Mouse (Mus musculus): ENCODE data around the gene Krtap13.
"Not testable (repeated sequence)": the region's sequence is repeated elsewhere in the genome, so short reads cannot be mapped to it uniquely, and the experiment has no call there.

Krtap13 gene

DNA sequence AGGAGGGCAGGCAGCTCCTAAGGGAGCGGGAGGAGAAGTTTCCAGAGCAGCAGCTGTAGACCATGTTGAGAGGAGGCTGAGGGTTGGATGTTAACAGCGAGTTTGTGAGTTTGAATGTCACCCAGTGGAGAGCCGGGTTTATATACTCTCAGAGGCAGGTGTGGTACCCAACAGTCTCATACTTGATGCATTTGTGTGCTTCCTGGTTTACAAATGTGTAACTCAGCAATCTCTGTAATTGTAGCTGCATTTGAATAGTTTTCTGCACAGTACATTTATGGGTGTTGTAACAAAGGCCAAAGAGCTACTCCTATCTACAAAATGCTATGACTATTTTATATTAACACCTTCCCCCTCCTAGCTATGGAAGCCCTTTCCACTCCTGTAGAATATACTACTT is at the start of gene Krtap13:
TSS of gene Krtap13 (minus strand) at position 101 of the 400 bp plus-strand sequence.
- DNase-seq (ENCODE audit: low spot score in 2 of 2), result not testable (repeated sequence)

DNA sequence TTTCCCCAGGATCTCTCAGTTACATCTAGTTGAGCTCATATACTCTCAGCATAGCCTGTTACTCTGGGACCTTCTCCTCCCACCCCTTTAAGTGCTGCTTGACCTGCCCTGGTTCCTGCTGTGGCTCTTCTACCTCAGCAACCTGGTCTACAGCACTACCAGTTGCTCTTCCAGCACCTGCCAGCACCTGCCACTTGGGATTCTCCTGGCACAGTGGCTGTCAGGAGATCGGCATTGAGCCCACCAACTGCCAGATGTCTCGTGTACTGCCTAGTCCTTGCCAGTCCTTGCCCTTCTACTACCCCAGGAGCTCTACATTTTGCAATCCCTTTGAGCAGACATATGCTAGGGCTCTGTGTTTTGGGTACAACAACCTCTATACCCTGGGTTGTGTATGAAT is 35.4 kb upstream of the Krtap13 start:
- DNase-seq (ENCODE audit: low spot score in 2 of 2), result no peak

DNA sequence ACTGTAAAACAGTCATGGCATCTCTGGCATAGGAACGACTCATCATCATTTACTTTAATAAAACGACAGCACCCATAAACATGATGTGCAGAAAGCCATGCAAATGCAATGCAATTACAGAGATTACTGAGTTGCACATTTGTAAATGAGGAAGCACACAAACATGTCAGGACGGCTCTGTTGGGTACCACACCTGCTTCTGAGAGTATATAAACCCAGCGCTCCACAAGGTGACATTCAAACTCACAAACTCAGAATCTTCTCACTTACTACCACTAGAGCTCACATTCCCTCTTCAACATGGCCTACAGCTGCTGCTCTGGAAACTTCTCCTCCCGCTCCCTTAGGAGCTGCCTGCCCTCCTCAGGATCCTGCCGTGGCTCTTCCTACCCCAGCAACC is 26.2 kb upstream of the Krtap13 start, which contains the start of gene Gm5965:
TSS of gene Gm5965 (plus strand) at position 301 of the 400 bp plus-strand sequence.
- no peak for DNase-seq (ENCODE audit: low spot score in 2 of 2)

DNA sequence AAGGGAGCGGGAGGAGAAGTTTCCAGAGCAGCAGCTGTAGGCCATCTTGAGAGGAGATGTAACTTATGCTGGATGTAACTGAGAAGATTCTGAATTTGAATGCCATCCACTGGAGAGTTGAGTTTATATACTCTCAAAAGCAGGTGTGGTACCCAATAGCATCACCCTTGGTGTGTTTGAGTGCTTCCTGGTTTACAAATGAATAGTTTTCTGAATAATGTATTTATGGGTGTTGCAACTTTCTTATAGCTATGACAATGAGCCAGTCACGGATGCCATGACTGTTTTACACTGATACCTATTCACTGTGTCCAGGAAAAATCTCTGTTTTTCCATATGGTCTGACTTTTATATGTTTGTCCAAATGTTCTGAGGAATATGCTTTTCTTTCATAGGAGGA is 22.7 kb upstream of the Krtap13 start, which contains the start of gene 2310057N15Rik:
TSS of gene 2310057N15Rik (minus strand) at position 101 of the 400 bp plus-strand sequence.
- no peak for DNase-seq (ENCODE audit: low spot score in 2 of 2)

DNA sequence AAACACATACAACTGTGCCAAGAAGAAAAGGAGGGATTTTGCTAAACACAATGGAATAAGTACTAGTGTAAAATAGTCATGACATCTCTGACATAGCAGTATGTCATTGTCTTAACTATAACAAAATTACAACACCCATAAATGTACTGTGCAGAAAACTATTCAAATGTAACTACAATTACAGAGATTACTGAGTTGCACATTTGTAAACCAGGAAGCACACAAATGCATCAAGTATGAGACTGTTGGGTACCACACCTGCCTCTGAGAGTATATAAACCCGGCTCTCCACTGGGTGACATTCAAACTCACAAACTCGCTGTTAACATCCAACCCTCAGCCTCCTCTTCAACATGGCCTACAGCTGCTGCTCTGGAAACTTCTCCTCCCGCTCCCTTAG is 7.1 kb upstream of the Krtap13 start, which contains the start of gene 2310034C09Rik:
TSS of gene 2310034C09Rik (plus strand) at position 301 of the 400 bp plus-strand sequence.
- DNase-seq (ENCODE audit: low spot score in 2 of 2), result not testable (repeated sequence)

DNA sequence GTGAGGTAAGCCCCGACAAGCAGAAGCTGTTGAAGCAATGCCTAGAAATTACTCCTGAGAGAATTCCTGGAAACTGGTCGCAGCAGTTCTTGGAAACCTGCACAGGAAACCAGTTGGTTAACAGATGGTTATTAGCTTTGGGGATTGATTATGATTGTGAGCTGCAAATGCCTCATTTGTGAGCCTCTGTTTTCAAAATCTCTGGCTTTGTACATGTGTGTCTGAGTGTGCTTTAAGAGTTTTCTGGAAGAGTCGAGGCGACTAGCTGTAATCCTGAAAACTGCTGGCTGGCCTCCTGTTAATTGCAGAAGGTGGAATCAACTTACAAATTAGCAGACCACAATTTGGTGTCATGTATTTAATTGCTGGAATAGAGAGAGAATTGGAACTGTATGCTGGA is 3.5 kb downstream of the Krtap13 start:
- DNase-seq (ENCODE audit: low spot score in 2 of 2), result no peak

DNA sequence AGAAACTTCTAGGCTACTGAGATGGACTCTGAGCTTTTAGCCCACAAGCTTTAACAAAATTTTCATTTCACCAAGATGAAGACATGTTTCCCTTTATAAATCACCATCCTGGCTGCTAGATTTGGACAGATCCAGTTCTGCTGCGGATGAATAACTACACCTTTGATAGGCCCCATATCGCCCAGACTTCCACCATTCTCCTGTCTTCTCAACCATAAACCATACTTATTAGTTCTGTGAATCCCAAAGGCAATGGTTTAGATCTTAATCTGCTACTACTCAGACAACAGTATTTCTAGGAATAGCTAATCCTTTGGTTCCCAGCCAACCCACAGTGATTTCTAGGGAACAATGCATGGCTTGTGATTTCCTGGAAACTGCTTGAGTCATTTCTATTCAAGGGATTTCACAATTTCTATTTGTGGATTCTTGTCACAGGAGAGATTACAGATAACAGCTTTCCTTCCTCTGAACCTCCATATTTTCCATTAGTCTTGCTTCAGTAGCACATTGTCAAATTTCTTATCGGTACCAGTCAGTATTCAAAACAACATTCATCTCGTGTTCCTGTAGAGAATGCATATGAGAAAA is 6.6 kb downstream of the Krtap13 start:
- DNase-seq (ENCODE audit: low spot score in 2 of 2), result no peak

DNA sequence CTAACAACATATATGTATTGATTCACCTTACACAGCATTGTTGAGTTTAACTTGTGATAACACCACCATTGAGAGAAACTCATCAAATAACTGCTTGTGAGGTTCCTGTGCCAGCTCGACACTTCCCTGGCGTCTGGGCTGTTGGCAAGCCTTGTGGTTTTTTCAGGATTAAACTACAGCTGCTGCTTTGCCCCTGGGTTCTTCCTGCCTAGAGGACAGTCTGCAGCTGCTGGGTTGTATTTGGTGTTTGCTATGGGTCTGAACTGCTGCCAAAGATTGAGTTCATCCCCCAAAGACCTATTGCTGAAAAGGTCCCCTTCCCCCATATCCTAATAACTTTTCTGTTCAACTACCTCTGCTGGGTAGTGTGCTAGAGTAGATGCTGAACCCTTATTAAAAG is 16.0 kb downstream of the Krtap13 start:
- no peak for DNase-seq (ENCODE audit: low spot score in 2 of 2)

DNA sequence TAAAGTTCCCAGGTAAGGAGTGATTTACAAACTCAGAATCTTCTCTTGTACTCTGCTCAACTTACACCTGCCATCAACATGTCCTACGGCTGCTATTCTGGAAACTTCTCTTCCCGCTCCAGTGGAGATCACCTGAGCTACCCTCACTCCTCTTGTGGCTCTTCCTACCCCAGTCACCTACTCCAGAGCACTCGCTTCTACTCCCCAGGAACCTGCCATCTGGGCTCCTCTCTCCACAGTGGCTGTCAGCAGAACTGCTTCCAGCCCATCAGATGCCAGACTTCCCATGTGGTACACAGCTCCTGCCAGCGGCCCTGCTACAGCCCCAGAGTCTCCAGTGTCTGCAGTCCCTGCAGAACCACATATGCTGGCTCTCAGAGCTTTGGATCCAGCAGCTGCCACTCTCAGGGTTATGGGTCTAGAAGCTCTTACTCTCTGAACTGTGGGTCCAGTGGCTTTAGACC is 22.6 kb downstream of the Krtap13 start, which contains the start of gene Krtap13-1:
TSS of gene Krtap13-1 (plus strand) at position 51 of the 464 bp plus-strand sequence.
- DNase-seq (ENCODE audit: low spot score in 2 of 2), result no peak

DNA sequence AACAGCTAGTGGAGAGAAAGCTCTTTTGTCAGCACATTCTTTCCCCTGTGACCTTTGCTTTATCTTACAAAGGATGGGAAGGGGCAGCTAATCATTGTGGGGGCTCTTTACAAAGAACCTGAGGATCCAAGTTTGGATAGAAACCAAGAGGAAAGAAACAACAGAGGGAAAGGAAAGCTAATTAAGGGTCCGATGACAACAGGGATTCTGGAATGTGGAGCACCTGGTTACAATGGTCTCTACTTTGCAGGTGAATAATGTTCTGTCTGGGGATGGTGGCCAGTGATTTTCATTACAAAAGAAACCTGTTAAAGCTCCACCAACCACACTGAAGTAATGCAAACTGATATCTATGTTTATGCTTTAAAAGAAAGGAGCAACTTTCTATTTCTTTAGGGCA is 31.4 kb downstream of the Krtap13 start:
- DNase-seq (ENCODE audit: low spot score in 2 of 2), result no peak

DNA sequence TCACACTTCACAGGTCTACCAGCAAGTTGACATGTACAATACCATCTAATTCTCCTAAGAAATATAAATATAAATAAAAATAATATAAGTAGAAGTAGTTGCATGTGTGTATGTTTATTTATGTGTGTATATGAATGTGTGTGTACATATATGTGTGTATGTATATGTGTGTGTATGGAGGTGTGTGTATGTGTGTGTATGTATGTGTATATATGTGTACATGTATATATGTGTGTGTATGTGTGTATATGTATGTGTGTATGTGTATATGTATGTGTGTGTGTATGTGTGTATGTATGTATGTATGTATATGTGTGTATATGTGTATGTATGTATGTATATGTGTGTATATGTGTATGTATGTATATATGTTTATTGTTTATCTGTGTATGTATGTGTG is 34.9 kb downstream of the Krtap13 start:
- DNase-seq (ENCODE audit: low spot score in 2 of 2), result no peak

DNA sequence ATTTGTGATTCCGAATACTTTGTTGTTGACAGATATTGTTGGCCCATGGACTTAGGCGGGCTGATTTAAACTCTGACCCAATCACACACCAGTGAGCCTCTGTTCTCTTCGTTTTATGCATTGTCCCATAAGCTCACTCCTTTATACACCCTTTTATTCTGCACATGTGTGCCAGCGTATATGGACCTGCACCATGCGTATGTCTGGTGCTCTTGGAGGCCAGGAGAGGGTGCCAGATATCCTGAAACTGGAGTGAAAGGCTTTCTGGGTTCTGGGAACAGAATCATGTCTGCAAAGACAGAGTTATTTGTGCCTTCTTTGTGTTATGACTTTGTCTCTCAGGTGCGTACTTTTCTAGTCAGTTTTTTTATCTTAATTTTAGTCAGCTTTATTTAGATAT is 40.2 kb downstream of the Krtap13 start:
- no peak for DNase-seq (ENCODE audit: low spot score in 2 of 2)

DNA sequence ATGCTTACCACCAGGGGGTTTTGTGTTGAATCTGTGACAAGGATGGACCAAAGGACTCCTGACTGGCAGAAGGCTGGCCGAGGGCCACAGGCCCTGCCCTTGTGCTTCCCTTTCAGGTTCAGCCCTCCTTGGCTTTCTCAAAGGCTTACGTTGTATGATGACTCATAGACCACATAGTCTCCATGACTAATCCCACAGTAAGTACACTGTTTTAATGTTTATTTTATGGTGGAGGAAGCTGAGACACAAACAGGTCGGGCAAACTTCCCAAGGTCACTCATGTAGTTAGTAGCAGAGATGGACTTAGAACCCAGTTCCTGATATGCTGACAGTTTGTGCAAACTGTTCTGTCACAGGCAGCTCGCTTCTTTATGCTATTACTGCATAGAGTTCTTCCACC is 40.7 kb downstream of the Krtap13 start:
- no peak for DNase-seq (ENCODE audit: low spot score in 2 of 2)

DNA sequence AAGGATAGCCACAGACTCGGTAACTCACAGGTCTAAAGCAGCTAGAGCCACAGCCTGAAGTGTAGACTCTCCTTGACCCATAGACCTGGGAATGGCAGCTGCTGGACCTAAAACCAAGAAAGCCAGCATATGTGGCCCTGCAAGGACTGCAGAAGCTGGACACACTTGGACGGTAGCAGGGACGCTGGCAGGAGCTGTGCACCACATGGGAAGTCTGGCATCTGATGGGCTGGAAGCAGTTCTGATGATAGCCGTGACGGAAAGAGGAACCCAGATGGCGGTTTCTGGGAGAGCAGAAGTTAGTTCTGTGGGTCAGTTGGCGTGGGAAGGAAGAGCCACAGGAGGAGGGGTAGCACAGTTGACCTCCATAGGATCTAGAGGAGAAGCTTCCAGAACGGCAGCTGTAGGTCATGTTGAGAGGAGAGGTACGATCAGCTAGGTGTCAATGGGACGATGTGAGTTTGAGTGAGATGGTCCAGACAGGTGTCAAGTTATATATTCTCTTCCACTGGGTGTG is 43.9 kb downstream of the Krtap13 start, which contains the start of gene 2310061N02Rik:
TSS of gene 2310061N02Rik (minus strand) at position 467 of the 517 bp plus-strand sequence.
- no peak for DNase-seq (ENCODE audit: low spot score in 2 of 2)

DNA sequence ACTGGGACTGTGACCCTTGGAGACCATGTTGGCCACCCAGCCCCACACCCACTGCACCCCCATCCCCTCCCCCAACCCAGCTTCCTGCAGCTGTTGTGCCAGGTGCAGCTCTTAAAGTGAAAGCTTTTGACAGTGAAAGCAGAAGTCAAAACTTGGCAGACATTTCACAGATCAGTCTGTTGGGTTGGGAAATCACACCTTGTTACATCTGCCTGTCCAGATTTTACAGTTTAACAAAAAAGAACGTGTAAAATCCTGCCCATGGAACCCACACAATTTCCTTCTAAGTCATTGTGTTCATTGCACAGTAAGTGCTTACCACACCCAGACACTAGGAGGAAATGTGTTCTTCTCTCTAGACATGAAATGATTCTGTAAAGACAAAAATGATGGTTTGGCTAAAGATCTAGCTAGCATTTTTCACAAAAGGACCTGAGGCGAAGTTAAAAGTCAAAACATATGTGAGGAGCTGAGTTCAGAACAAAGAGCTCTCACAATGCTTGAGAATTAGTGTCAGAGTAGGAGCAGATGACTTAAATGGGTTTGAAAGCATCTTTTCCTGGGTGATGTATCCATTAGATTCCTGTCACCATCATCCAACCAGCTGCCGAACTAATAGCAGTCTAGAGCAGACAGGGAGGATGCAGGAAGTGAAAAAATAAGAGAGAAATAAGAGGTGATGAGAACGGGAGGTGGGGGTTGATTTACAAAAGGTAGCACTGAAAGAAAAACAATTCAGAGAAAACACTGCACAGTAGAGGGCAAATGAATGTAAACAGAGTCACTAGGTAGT is 50.2 kb downstream of the Krtap13 start:
- DNase-seq (ENCODE audit: low spot score in 2 of 2), result peak; percentile 40 to 64
